Mouse (Mus musculus) 3T3-L1 (cell line): ENCODE data around the gene Coq10a.
"Not testable (repeated sequence)": the region's sequence is repeated elsewhere in the genome, so short reads cannot be mapped to it uniquely, and the experiment has no call there.

Source experiments
- DNase-seq: peaks from one replicate; pipeline ENCODE4 v3.0.0-alpha.2; 2015; ENCODE audit warnings: low read depth, low spot score

The Coq10a gene

GRCm38 (mm10) chr10:128344568-128345275 is 24.1 kb downstream of the Coq10a start:
- peak; percentile 99 for DNase-seq

DNA sequence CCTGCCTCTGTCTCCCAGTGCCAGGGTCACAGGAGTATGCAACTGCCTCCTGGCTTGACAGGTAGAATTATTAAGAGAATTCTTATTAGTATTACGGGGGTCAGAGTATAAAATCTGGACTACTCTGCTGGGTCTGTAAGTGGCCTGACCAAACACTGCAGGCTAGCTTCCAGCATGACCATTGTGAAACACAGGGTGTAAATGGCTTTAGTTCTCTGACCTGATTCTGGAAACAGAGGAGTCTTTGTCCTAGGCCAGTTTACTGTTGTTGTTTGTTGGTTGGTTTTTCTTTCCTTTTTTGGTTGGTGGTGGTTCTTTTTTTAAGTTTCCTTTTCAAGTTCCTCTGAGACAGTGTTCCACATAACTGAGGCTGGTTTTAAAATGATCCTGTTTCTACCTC is 25.4 kb downstream of the Coq10a start:
- DNase-seq, result peak; percentile 51

DNA sequence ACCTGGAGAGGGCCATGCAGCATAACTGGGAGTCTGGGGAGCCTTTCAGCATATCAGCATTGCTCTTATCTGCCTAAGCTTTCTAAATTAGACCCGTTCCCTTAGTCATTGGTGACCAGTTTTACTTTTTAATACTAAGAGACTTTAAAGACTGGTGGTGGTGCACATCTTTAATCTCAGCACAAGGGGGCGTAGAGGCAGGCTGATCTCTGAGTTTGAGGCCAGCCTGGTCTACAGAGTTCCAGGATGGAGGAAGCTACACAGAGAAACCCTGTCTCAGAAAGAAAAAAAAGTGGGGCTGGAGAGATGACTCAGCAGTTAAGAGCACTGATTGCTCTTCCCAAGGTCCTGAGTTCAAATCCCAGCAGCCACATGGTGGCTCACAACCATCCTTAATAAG is 28.5 kb downstream of the Coq10a start:
- DNase-seq, result peak; percentile 65

DNA sequence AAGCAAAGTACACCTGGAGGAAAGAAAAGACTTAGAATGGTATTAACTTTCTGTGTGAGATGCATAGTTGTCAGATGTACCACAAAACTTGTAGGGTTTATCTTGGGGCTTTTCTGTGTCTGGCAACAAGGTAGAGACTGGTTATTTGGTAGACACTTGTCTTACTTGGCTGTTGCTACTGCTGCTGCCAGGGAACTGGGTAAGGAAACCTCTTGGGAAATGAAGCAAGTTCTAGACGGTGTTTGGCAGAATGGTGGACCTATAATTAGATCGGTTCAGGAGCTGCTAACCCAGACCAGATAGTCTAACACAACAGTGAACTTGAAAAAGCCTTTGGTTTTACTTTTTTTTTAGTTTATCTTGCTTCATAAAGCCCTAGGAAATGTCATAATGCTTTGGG is 29.8 kb downstream of the Coq10a start:
- DNase-seq, result no peak

DNA sequence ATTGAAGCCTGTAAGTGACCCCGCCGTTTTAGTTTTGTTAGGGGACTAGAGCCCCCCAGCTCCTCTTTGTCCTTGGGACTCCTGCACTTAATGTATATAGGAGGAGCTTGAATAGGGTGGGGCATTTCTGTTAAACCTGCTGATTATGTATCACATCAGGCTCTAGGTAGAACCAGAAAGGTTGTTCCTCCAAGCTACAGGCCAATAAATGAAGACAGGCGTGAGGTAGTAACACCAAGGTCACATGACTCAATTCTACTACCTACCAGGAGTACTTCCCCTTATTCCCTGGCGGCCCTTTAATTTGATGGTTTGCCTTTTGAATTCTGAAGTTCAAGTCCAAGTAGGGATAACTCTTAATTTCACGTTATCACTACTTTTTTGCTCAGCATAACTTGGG is 30.4 kb downstream of the Coq10a start:
- DNase-seq, result peak; percentile 41

GRCm38 (mm10) chr10:128337306-128338181 is 31.3 kb downstream of the Coq10a start, which contains the start of gene Cs:
Gene Cs, plus strand, starts transcription at chr10:128337734.
- DNase-seq, result peak; percentile 98

DNA sequence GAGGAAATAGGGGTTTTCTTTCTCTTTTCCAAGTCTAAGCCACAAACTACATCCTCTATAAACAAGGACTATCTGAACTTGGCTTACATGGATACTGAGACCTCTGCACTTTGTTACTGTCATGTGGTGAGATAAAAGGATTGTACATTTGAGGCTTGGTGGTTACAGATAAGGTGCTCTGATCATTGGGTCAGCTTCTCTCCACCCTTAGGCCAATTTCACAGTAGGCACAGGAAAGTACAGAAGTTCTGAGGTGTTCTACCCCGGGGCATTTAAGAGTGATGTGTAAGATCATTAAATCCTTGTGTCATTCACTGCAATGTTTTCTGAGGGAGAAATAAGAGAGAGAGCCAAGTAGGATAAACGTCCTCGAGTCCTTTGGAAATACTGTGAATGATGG is 32.2 kb downstream of the Coq10a start:
- no peak for DNase-seq

DNA sequence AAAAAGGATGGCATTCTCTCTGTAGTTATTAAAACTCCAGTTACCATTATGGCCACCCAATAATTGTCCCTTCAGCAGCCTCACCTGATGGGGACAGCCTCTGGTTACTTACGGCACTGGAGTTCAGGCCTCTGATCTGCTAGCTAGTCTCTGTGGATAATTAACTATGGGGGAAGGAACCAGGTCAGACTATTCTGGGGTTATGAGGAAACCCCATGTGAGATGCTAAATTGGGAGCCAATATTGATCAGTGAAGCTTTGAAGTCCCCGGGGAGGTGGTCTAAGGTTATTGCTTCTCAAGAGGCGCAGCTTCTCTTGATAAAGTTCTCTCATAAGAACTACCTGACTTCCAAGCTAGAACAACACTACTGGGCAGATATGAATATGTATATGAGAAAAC is 32.6 kb downstream of the Coq10a start:
- no peak for DNase-seq

DNA sequence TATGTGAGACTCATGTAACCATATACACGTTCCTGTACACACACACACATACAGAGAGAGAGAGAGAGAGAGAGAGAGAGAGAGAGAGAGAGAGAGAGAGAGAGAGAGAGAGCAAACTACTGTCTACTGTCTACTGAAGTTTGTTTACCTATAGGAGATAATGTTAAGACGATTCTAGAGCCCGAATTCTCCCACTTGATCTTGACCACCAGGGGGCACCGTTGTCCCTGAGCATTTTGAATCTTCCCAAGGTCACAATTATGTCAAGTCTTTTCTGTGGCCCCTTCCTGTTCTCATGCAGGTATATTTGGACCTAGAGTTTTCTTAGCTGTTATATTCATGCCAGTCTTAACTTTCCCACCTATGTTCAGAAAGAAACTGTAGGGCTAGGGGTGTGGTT is 33.2 kb downstream of the Coq10a start:
- DNase-seq, result peak; percentile 89

DNA sequence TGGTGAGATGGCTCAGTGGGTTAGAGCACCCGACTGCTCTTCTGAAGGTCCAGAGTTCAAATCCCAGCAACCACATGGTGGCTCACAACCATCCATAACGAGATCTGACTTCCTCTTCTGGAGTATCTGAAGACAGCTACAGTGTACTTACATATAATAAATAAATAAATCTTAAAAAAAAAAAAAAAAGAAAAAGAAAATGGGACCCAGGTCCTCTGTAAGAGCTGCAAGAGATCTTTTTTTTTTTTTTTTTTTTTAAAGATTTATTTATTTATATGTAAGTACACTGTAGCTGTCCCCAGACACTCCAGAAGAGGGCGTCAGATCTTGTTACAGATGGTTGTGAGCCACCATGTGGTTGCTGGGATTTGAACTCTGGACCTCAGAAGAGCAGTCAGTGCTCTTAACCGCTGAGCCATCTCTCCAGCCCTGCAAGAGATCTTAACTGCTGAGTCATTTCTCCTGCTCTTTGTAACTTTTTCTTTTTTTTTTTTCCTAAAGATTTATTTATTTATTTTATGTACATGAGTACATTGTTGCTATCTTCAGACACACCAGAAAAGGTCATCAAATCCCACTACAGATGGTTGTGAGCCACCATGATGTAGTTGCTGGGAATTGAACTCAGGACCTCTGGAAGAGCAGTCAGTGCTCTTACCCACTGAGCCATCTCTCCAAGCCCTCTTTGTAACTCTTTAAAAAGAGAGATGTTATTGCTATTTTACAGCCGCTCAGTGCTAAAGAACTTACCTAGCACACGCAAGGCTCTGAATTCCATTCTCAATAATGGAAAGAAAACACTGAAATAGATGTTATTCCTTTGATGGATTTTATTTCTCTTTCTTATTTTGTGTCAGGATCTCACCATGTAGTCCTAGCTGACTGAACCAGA is 36.2 kb downstream of the Coq10a start:
- not testable (repeated sequence) for DNase-seq

DNA sequence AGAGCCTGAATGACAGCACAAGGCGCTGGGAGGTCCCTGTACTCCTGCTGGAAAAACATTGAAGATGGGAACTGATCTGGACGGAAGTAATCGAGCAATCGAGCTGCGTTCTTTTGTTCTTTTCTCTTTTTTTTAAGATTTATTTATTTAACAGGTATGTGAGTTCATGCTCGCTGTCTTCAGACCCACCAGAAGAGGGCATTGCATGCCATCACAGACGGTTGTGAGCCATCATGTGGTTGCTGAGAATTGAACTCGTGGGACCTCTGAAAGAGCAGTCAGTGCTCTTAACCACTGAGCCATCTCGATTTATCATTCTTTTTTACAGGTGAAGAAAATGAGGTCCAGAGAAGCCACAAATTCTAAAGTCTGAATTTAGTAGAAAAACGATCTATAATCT is 41.2 kb downstream of the Coq10a start:
- DNase-seq, result peak; percentile 44

DNA sequence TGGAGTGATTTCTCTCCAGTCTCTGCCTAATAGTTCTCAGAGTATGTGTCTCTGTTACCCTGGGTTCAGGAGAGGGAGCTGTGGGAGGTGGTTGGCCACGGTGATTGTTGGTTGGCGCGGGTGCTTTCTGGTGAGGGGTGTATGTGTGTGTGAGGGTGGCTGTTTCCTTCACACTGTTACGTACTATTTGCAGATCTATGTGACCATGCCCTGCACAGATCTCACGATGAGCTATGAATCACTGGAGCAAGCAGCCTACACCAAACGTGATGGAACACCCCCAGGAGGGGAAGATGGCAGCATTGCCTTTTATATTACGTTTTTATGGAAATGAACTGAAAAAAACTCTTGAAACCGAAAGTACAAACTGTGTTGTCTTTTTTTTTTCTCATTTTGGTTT is 42.0 kb downstream of the Coq10a start:
- DNase-seq, result no peak

DNA sequence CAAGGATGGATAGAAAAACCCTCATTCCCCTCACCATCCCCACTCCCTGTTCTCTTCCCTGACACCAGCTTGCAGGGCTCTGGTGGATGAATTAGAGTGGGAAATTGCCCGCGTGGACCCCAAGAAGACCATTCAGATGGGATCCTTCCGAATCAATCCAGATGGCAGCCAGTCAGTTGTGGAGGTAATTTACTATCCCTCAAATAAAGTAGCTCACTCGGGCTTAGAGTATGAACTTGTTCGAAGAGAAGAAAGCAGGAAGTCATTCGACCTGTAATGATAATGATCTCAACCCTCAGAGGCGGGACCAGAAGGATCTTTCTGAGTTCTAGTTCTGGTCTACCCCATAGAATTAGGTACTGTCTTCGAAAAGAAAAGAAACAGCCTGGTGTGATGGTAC is 45.3 kb downstream of the Coq10a start:
- no peak for DNase-seq

- peak; percentile 90 for DNase-seq
Observed at GRCm38 (mm10) chr10:128322141-128323108, 46.4 kb downstream of the Coq10a start, which contains the start of gene Cnpy2. Gene Cnpy2, plus strand, starts transcription at chr10:128322459.

GRCm38 (mm10) chr10:128321641-128322040 is 47.2 kb downstream of the Coq10a start:
- no peak for DNase-seq

DNA sequence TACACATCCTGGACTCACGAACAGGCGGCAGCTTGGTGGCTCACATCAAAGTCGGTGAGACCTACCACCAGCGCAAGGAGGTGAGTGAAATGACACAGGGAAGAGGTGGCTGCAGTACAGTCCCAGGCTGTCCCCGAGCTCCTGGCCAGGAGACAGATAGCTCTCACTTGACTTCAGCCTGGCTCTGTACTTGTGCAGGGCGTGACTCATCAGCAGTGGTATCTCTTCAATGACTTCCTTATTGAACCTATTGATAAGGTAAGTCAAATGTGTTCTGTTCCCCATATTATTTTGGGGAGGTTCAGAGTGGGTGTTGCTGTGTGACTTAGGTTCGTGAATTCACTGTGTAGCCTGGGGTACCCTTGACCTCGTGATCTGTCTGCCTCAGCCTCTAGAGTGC is 53.2 kb downstream of the Coq10a start:
- DNase-seq, result no peak
